Mouse (Mus musculus): ENCODE results near the gene Marc2. TPM values are rescaled to one million over a fixed set of nuclear protein-coding genes. Genes with fewer than 3 reads are reported as not detected.

The Marc2 gene
- total RNA-seq, 2 experiments from 2014 or later = 315 to 378 TPM

DNA sequence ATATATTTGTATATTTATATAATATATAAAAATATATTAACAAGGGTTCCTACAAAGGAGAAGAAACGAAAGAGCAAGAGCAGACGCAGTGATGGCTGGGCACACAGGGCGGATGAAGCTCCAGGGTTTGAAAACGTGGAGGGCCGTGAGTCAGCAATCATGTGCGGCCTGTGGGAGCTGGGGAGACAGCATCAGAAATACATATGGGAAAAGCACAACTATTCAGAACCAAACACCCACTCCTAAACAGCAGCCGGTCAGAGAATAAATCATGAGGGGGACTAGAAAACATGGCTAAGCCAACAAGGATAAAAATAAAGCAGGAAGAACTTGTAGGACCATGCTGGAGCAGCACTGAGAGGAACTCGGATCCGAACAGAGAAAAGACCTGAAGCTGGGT is 11.0 kb upstream of the Marc2 start:
- DNase-seq = no peak

DNA sequence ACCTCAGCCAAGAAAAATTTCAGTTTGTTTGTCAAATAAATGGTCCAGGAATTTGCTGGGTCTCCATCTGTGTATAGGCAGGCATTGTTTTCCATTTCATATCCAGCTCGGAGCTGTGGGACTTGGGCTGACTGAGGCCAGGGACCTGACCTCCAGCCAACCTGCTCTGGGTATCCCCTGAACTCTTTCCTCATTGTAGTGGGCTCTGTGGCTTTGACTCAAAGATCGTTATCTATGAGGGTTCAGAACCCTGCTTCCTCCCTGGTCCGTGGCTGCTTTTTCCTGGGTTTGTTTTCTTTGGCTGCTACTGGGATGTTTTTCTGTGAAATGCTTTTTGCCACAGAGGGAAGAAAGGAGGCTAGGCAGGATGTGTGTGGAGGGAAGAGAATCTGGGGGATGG is 7.7 kb upstream of the Marc2 start:
- no peak for DNase-seq

GRCm38 (mm10) chr1:184853339-184853738 is 7.1 kb upstream of the Marc2 start:
- peak; percentile 82 for DNase-seq

DNA sequence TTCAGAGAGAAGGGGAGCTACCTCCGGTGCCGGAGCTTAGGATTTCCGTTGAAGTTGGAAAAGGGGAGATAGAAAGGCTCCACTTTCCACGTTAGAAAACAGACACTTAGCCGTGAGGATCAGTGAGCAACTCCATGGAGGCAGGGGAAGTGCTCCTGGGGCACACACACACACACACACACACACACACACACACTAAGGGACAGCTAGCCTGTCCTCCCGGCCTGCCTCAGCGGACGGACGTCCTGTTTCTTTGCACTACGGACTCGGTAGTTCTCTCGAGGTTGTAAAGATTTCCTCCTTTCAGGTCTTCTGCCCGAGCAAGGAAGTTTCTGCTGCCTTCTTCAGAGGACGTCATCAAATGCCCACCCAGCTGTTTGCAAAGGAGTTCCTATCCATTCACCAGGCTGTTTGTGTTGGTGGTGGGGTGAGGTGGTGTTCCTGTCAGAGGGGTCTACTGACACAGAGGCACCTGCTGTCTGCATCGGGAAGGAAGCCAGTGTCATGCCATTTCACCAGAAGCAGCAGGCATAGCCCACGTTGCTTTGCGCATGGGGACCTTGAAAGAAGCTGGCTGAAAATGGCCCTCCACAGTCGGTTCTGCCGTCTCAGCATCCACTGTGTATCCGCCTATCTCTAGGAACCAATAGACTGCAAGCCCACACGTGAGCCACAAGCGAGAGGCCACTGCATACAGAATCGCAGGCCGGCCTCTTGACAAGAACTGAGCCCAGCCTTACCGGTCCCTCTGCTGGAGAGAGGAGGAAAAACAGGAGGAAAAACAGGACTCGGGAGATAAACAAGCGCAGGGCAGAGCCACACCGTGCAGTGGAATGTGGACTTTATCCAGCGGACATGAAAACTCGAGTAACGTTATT is 5.7 kb upstream of the Marc2 start:
- DNase-seq = peak; percentile 86

- no peak for DNase-seq
Observed at GRCm38 (mm10) chr1:184851166-184851565, 4.9 kb upstream of the Marc2 start.

GRCm38 (mm10) chr1:184846973-184847372 is 722 bp upstream of the Marc2 start:
- no peak for DNase-seq

GRCm38 (mm10) chr1:184845111-184846071 is 860 bp downstream of the Marc2 start:
- DNase-seq = peak; percentile 95

DNA sequence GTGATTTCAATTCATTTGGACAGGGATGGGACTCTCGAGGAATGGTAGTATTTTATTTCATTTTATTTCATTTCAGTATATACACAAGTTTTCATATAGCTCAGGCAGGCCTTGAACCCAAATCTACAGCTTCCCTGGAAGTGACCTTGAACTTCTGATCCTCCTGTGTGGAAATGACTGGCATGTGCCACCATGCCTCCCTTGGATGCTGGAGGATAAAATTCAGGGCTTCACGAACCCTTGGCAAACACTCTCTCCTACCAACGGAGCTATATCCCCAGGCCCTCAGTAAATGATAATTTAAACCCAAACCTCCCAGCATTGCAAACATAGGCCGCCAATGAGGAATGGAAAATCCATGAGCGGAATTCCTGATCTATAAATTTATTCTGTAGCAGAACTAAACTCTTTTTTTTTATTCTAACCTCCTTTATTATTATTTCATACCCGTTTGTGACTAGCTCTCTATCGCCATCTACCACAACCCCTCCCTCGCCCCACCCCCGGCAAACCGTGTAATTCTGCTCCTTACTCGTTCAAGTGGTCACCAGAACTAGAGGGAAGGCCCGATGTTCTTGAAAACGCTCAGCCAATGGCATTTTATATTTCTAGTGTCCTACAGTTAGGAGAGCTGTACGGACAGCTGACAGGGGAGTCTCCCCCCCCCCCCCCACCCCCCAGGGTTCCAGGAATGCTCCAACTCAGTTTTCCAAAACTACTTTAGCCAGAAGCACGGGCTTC is 1.8 kb downstream of the Marc2 start:
- peak; percentile 55 for DNase-seq

GRCm38 (mm10) chr1:184837649-184838048 is 8.6 kb downstream of the Marc2 start:
- DNase-seq = no peak

DNA sequence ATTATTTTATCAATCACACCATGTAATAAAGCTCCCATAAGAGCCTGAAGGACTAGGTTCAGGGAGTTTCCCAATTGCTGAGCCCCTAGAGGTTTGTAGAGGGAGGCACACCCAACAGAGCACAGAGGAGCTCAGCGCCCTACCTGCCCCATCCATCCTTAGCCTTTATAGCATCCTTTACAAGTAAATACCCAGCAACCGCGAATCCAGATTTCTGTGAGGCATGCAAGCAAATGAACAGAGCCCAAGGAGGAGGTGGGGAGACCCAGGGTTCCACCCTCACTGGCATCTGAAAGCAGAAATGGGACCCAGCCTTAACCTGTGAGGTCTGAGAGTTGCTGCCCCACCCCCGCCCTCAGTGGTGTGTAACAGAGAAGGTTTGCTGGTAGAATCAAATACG is 9.9 kb downstream of the Marc2 start:
- DNase-seq = no peak

GRCm38 (mm10) chr1:184833499-184833898 is 12.8 kb downstream of the Marc2 start:
- no peak for DNase-seq

GRCm38 (mm10) chr1:184832211-184832610 is 14.0 kb downstream of the Marc2 start:
- no peak for DNase-seq

- DNase-seq = no peak
Observed at GRCm38 (mm10) chr1:184829897-184830296, 16.4 kb downstream of the Marc2 start.

GRCm38 (mm10) chr1:184827175-184827701 is 19.0 kb downstream of the Marc2 start:
- peak; percentile 35 for DNase-seq

- peak; percentile 62 for DNase-seq
Observed at GRCm38 (mm10) chr1:184825093-184825492, 21.2 kb downstream of the Marc2 start.

DNA sequence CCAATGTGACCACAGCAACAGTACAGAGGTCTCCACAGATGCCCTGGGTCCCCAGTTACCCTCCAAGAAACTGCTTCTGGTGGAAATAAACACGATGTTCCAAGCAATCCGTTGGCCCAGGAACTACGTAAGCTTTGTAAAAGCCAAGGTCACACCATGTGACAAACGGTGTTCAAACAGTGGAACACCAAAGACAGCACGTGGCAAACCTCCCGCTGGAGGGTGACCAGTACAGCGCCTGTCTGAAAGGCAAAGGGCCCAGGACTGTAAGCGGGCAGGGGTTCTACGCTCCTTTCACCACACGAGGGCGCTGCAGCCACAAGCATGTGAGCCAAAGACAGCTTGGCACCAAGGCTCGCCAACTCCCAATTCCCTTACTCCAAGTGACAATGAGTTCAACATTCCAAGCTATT is 21.8 kb downstream of the Marc2 start:
- DNase-seq = peak; percentile 98

- peak; percentile 42 for DNase-seq
Observed at GRCm38 (mm10) chr1:184822678-184823077, 23.6 kb downstream of the Marc2 start.

DNA sequence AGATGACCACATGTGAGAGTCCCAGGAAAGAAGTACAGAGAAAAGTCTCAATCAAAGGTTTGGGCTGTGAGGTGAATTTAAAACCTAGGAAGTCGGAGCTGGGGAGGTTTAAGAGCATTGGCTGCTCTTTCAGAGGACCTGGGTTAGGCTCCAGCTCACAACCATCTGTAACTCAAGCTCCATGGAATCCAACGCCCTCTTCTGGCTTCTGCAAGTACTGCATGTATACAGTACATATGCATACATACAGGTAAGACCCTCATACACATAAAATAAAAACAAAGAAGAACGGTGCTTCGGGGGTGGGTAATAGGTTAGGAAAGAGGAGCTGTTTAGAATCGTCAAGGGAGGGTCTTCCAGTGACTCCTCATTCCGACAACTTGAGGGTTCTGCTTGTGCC is 28.5 kb downstream of the Marc2 start:
- DNase-seq = no peak

DNA sequence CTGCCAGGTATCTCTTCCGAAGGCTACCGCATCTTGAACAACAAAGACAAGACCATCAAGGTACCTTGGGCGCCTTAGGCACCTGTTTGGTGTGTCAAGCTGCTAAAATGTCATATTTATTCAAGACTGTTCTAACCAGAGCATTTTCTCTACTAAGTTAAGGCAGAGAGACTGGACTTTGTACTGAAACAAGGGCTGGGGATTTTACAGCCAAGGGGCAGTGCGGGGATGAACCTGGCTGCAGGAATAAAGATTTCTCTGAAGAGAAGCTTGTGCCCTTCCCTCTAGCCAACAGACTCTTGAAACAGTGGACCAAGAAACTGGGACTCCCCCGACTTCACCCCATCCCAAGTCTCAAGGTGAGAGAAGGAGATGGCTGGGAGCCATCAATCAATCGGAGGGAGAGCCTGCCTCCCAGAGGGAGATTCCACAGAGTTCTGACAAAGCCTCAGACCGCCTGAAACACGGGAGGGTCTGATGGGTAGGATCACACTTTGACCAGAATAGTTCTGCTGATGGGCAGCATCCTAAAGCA is 34.5 kb downstream of the Marc2 start:
- DNase-seq = no peak

DNA sequence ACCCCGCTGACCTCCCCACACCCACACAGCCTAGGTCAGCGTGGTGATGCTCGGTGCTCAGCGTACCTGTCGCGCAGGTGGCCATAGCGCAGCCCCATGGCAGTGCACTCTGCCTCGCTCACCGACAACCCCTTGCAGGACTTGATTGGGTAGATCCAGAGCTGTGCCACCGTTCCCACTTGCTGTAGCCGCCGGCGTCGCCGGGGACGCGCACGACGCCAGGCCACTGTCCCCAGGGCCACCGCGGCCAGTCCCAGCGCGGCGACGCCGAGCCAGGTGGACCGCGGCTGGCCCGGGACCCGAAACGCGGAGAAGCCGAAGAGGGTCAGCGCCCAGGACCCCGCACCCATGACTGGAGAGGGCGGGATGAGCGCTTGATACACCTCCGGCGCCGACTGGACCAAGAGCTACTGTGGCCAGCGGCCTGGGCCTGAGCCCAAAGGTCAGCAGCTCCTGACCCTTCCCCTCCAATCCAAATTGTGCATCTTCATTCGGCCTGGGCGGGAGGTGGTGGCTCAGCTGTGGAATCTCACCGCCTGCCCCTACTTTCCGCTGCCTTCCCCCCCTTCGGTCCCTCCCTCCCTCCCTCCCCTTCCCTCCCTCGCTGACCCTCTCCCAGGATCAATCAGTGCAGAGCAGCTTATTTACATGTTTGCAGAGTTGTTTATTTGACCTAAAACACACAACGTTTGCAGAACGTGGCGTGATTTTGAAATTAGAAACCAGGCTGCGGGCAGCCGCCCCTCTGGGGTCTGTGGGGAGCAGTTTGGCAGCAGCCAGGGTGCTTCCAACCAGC is 35.3 kb downstream of the Marc2 start, which contains the start of gene Marc1:
TSS of gene Marc1 (minus strand) at position 534 of the 796 bp plus-strand sequence.
- DNase-seq = peak; percentile 43

- DNase-seq = no peak
Observed at GRCm38 (mm10) chr1:184809578-184810001, 36.7 kb downstream of the Marc2 start.

Data from adrenal gland, postnatal 10 days (tissue).